12 mouse cellular contexts compared by ENCODE assay signal in the genomic region with DNA sequence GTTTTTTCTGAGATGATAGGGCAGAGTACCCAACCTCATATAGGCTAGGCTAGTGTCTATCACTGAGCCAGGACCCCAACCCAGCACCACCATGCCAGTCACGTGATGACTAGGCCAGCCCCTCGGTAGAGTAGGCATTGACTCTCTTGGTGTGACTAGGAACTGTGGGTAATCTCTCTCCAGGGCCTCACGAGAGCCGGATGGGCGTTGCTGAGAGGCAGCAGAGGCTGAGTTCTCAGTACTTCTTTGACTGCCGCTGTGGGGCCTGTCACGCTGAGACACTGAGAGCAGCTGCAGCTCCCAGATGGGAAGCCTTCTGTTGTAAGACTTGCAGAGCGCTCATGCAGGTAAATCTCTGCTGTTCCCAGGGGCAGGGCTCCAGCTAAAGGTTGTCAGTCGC. TPM values are rescaled to one million over a fixed set of nuclear protein-coding genes. Genes with fewer than 3 reads are reported as not detected.
DNase-seq lines count a peak whose midpoint lies in the region; ATAC-seq and TF ChIP-seq lines count a peak whose summit lies in the region.
"Had no signal": no experiment of that assay in that cellular context is flagged by ENCODE, and none has a peak within 500 bp of the region (broad histone marks: within the 10 kb centered on the region; RNA-seq: fewer than 3 reads in every experiment).

No protein-coding gene starts in this region.

- H3K27me3 ChIP-seq in hindbrain, postnatal 0 days (ENCODE audit: insufficient read depth, low read length), result no peaks in the 10 kb centered on the region
- H3K27me3 ChIP-seq in hindbrain, embryonic 13.5 days, result no peaks in the 10 kb centered on the region
- H3K27me3 ChIP-seq: hindbrain, embryonic 12.5 days; liver, embryonic 13.5 days had no signal

- no peaks in the 10 kb centered on the region for H3K36me3 ChIP-seq in hindbrain, postnatal 0 days (ENCODE audit: insufficient read depth, low read length)
- H3K36me3 ChIP-seq in hindbrain, embryonic 13.5 days, result peaks cover 7% of the 10 kb centered on the region; the same call in 1 of the 2 replicates
- H3K36me3 ChIP-seq: hindbrain, embryonic 12.5 days; liver, embryonic 13.5 days had no signal

- H3K4me2 ChIP-seq in hindbrain, postnatal 0 days (ENCODE audit: low read depth, low read length), result no peak overlapping the region
- no peak overlapping the region for H3K4me2 ChIP-seq in hindbrain, embryonic 13.5 days
- H3K4me2 ChIP-seq: heart, embryonic 11.5 days; hindbrain, embryonic 12.5 days; liver, embryonic 13.5 days had no signal

- WGBS in hindbrain, postnatal 0 days, result 48% methylated on average over 9 of the region's 9 CpGs
- whole genome bisulfite sequencing in hindbrain, embryonic 13.5 days, result 68% methylated on average over 9 of the region's 9 CpGs
- 58% methylated on average over 9 of the region's 9 CpGs for WGBS in olfactory bulb, adult 2 months

- TF ChIP-seq POLR2A in olfactory bulb, adult 2 months (IDR thresholded peaks at IDR 0.05; ENCODE audit: insufficient read depth, low read depth, low read length), result no peak

- H3K9ac ChIP-seq in hindbrain, postnatal 0 days (replicated peaks; ENCODE audit: low read length), result no peak overlapping the region
- no peak overlapping the region for H3K9ac ChIP-seq in hindbrain, embryonic 13.5 days
- H3K9ac ChIP-seq: hindbrain, embryonic 12.5 days; liver, embryonic 13.5 days had no signal

- H3K9me3 ChIP-seq in hindbrain, postnatal 0 days (ENCODE audit: low read length), result no peaks in the 10 kb centered on the region
- no peaks in the 10 kb centered on the region for H3K9me3 ChIP-seq in hindbrain, embryonic 13.5 days
- H3K9me3 ChIP-seq: hindbrain, embryonic 12.5 days; liver, embryonic 13.5 days had no signal

- peak; percentile 13 for DNase-seq in hindbrain, postnatal 0 days (ENCODE audit: low spot score)
- DNase-seq in thymus, postnatal 0 days (ENCODE audit: low spot score), result peak; percentile 29
- DNase-seq in thymus, adult 18-20 months, result no peak
- peak; percentile 82 for DNase-seq in brain, adult 2 months (ENCODE audit: low read depth, low spot score)
- no peak for DNase-seq in testis, postnatal 14 days (ENCODE audit: low spot score)
- DNase-seq: kidney, adult 9 months; liver, embryonic 13.5 days had no signal

- ATAC-seq in hindbrain, postnatal 0 days, result no peak
- no peak for ATAC-seq in hindbrain, embryonic 13.5 days (ENCODE audit: low FRiP score)

- no peaks in the 10 kb centered on the region for H3K4me1 ChIP-seq in hindbrain, postnatal 0 days (ENCODE audit: insufficient read depth, low read length)
- peaks cover 8% of the 10 kb centered on the region; the same call in 1 of the 2 replicates for H3K4me1 ChIP-seq in hindbrain, embryonic 13.5 days (replicated peaks)
- H3K4me1 ChIP-seq in olfactory bulb, adult 2 months (ENCODE audit: control insufficient read depth, insufficient read depth, low read length), result peaks cover 15% of the 10 kb centered on the region
- H3K4me1 ChIP-seq: hindbrain, embryonic 12.5 days had no signal

- no peak overlapping the region for H3K27ac ChIP-seq in hindbrain, postnatal 0 days
- H3K27ac ChIP-seq in hindbrain, embryonic 13.5 days, result no peak overlapping the region; the same call in 1 of the 2 replicates
- H3K27ac ChIP-seq in olfactory bulb, adult 2 months (ENCODE audit: insufficient read depth, low read depth, low read length), result 0 out of 2 replicates have a peak overlapping the region, but pooled peaks have one; percentile 63
- H3K27ac ChIP-seq: hindbrain, embryonic 12.5 days; liver, embryonic 13.5 days; macrophage had no signal

- no peak for TF ChIP-seq CTCF in hindbrain, postnatal 0 days (IDR thresholded peaks at IDR 0.05; ENCODE audit: low read depth)
- no peak for TF ChIP-seq CTCF in olfactory bulb, adult 2 months (IDR thresholded peaks at IDR 0.05; ENCODE audit: insufficient read depth, low read depth, low read length)

- H3K4me3 ChIP-seq in hindbrain, postnatal 0 days (ENCODE audit: low read length), result no peak overlapping the region
- H3K4me3 ChIP-seq in hindbrain, embryonic 13.5 days, result no peak overlapping the region
- no peak overlapping the region for H3K4me3 ChIP-seq in olfactory bulb, adult 2 months (ENCODE audit: insufficient read depth, low read depth, low read length)
- H3K4me3 ChIP-seq: hindbrain, embryonic 12.5 days; liver, embryonic 13.5 days had no signal

RNA-seq across cellular contexts. Expression of a gene that starts 22.4 kb away (rescaled TPM):
- 56.6 and 57.6 TPM in 2 replicates for total RNA-seq in hindbrain, postnatal 0 days (2014; rRNA removed)
- 41.5 and 47.1 TPM in 2 replicates for polyA plus RNA-seq in hindbrain, postnatal 0 days (2015; fragmentation: Nextera tagmentation; extraction: Ambion mirVana)
- 55.4 and 63.1 TPM in 2 replicates for polyA plus RNA-seq in hindbrain, embryonic 13.5 days (2015; fragmentation: Nextera tagmentation; extraction: Ambion mirVana)
- polyA plus RNA-seq in thymus, postnatal 0 days (2015; fragmentation: Nextera tagmentation; extraction: Ambion mirVana), result 44.9 and 47.7 TPM in 2 replicates
- not detected in 2 replicates for polyA plus RNA-seq in olfactory bulb, adult 2 months (2012; ENCODE audit: insufficient read depth, insufficient read length, low replicate concordance, missing spikeins)

RNA-seq across cellular contexts. Expression of a gene that starts 39.3 kb away (rescaled TPM):
- 0.05 TPM in 1 of 2 replicates, not detected in the other for total RNA-seq in hindbrain, postnatal 0 days (2014; rRNA removed)
- polyA plus RNA-seq in hindbrain, postnatal 0 days (2015; fragmentation: Nextera tagmentation; extraction: Ambion mirVana), result not detected in 2 replicates
- polyA plus RNA-seq in hindbrain, embryonic 13.5 days (2015; fragmentation: Nextera tagmentation; extraction: Ambion mirVana), result 0.12 TPM in 1 of 2 replicates, not detected in the other
- 0.10 TPM in 1 of 2 replicates, not detected in the other for polyA plus RNA-seq in thymus, postnatal 0 days (2015; fragmentation: Nextera tagmentation; extraction: Ambion mirVana)
- not detected in 2 replicates for polyA plus RNA-seq in olfactory bulb, adult 2 months (2012; ENCODE audit: insufficient read depth, insufficient read length, low replicate concordance, missing spikeins)
- polyA plus RNA-seq: hindbrain, embryonic 12.5 days; macrophage had no signal

RNA-seq across cellular contexts. Expression of a gene that starts 51.9 kb away (rescaled TPM):
- total RNA-seq in hindbrain, postnatal 0 days (2014; rRNA removed), result 12.7 and 14.1 TPM in 2 replicates
- polyA plus RNA-seq in hindbrain, postnatal 0 days (2015; fragmentation: Nextera tagmentation; extraction: Ambion mirVana), result 17.1 and 17.7 TPM in 2 replicates
- 16.9 and 17.6 TPM in 2 replicates for polyA plus RNA-seq in hindbrain, embryonic 13.5 days (2015; fragmentation: Nextera tagmentation; extraction: Ambion mirVana)
- polyA plus RNA-seq in thymus, postnatal 0 days (2015; fragmentation: Nextera tagmentation; extraction: Ambion mirVana), result 6.2 and 9.5 TPM in 2 replicates
- polyA plus RNA-seq in olfactory bulb, adult 2 months (2012; ENCODE audit: insufficient read depth, insufficient read length, low replicate concordance, missing spikeins), result not detected in 2 replicates

RNA-seq across cellular contexts. Expression of a gene that starts 52.0 kb away (rescaled TPM):
- total RNA-seq in hindbrain, postnatal 0 days (2014; rRNA removed), result 66.9 and 105 TPM in 2 replicates
- 51.1 and 55.5 TPM in 2 replicates for polyA plus RNA-seq in hindbrain, postnatal 0 days (2015; fragmentation: Nextera tagmentation; extraction: Ambion mirVana)
- polyA plus RNA-seq in hindbrain, embryonic 13.5 days (2015; fragmentation: Nextera tagmentation; extraction: Ambion mirVana), result 58.8 and 63.6 TPM in 2 replicates
- polyA plus RNA-seq in thymus, postnatal 0 days (2015; fragmentation: Nextera tagmentation; extraction: Ambion mirVana), result 145 and 158 TPM in 2 replicates
- not detected in 2 replicates for polyA plus RNA-seq in olfactory bulb, adult 2 months (2012; ENCODE audit: insufficient read depth, insufficient read length, low replicate concordance, missing spikeins)

RNA-seq across cellular contexts. Expression of a gene that starts 54.4 kb away (rescaled TPM):
- 19.4 and 20.4 TPM in 2 replicates for total RNA-seq in hindbrain, postnatal 0 days (2014; rRNA removed)
- 3.9 and 4.1 TPM in 2 replicates for polyA plus RNA-seq in hindbrain, postnatal 0 days (2015; fragmentation: Nextera tagmentation; extraction: Ambion mirVana)
- 6.2 and 7.1 TPM in 2 replicates for polyA plus RNA-seq in hindbrain, embryonic 13.5 days (2015; fragmentation: Nextera tagmentation; extraction: Ambion mirVana)
- polyA plus RNA-seq in thymus, postnatal 0 days (2015; fragmentation: Nextera tagmentation; extraction: Ambion mirVana), result 5.7 and 5.9 TPM in 2 replicates
- polyA plus RNA-seq in olfactory bulb, adult 2 months (2012; ENCODE audit: insufficient read depth, insufficient read length, low replicate concordance, missing spikeins), result not detected in 2 replicates

Comparison
In these comparisons a context has a peak if more than half of its experiments do, and no peak if none do; other contexts are left out.
1. DNase-seq: peak in hindbrain, postnatal 0 days (single experiment), thymus, postnatal 0 days (single experiment) and brain, adult 2 months (single experiment); none in thymus, adult 18-20 months (0 of 2) and testis, postnatal 14 days (single experiment).
2. RNA of a gene that starts 22.4 kb away (polyA plus RNA-seq): 55.4 to 63.1 TPM in hindbrain, embryonic 13.5 days, 41.5 to 47.1 TPM in hindbrain, postnatal 0 days and 44.9 to 47.7 TPM in thymus, postnatal 0 days; not detected in olfactory bulb, adult 2 months; every median in the first group is over 10 times any median in the second.